Mouse (Mus musculus): ENCODE data around the gene Fbxw2. TPM values are rescaled to one million over a fixed set of nuclear protein-coding genes. Genes with fewer than 3 reads are reported as not detected.
A peak's percentile ranks its signal among the peaks of the same experiment; 100 is the strongest.

Gene Fbxw2
- polyA plus RNA-seq, 1 experiment from 2014 or later: 61.0 TPM

DNA sequence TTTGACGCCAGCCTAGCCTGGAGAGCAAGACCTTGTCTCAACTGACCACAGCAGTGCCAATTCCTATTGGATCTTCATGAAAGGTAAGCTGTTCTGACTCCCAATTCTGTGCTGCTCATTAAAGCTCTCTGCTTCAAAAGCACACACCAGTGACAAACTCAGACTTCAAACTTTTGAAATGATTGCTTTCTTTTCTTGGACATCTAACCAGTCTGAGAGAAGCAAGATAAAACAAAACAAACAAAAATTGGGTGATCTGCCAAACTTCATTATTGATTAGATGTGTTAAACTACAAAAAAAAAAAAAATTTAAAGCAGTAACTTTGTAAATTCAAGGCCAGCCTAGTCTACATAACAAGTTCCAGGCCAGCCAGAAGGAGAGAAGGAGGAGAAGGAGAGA lies 68.8 kb downstream of the Fbxw2 start:
- Histone ChIP-seq H3K9me3 (replicated peaks; ENCODE audit: low read length) (no peaks in the 10 kb centered on the region), H3K4me1 (replicated peaks; ENCODE audit: insufficient read depth, low read length) (no peaks in the 10 kb centered on the region), H3K27ac (no peak overlapping the region), H3K4me2 (ENCODE audit: low read length) (no peak overlapping the region), H3K9ac (ENCODE audit: low read depth, low read length) (no peak overlapping the region), H3K27me3 (ENCODE audit: insufficient read depth, low read length) (no peaks in the 10 kb centered on the region), H3K4me3 (replicated peaks; ENCODE audit: low read depth, low read length) (no peak overlapping the region), H3K36me3 (ENCODE audit: insufficient read depth, low read length) (no peaks in the 10 kb centered on the region)
- 76% methylated on average over 1 of the region's 1 CpGs for WGBS
- no peak for DNase-seq (ENCODE audit: low spot score)
- no peak for TF ChIP-seq CTCF (IDR thresholded peaks at IDR 0.05; ENCODE audit: low read depth)
- no peak for ATAC-seq (replicated peaks; ENCODE audit: low FRiP score, low read depth)

DNA sequence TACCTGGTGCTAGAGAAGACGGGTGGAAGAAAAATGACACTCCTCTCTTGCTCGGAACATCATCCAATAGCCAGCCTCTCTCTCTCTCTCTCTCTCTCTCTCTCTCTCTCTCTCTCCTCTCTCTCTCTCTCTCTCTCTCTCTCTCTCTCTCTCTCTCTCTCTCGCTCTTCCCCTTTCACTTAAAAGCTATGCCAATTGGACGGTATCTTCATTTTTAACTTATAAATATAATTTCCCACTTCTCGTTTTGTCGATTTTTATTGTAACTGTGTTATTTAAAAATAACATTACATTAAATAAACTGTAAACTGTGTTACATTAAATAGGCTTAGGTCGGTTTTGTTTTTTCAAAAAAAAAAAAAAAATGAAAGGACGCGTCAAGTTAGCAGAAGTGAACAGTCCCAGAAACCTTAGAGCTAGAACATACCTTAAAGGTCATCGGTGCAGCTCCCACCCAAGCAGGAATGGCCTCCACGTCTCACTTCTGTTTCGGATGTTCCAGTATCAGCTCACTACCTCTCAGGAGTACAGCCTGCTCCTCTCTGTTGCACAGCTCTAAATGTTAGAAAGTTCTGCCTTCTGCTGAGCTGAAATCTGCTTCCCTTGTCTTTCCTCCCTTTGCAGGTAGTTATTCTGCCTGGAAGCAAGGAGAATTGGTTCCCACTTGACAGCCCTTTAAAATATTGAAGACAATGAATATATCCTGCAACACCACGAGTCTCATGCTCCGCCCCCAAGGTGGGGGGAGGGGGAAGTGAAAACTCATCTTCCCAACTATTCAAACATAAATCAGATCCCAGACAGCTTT lies 71.4 kb downstream of the Fbxw2 start, which contains the start of gene Gapvd1:
Gene Gapvd1 (minus strand): TSS at position 682 of the 808 bp plus-strand sequence.
- ATAC-seq (replicated peaks; ENCODE audit: low FRiP score, low read depth): no peak
- peak within 1 kb of the TSS; percentile 80 for H3K4me2 ChIP-seq (ENCODE audit: low read length)

More for the DNA sequence above, 71.4 kb downstream of the Fbxw2 start, which contains the start of gene Gapvd1:
- H3K9me3 ChIP-seq (replicated peaks; ENCODE audit: low read length): no peaks in the 10 kb centered on the region
- no peaks in the 10 kb centered on the region for H3K27me3 ChIP-seq (ENCODE audit: insufficient read depth, low read length)
- peak within 1 kb of the TSS; percentile 94 for H3K9ac ChIP-seq (ENCODE audit: low read depth, low read length)
- H3K36me3 ChIP-seq (ENCODE audit: insufficient read depth, low read length): no peaks in the 10 kb centered on the region
- no peaks in the 10 kb centered on the region for H3K4me1 ChIP-seq (replicated peaks; ENCODE audit: insufficient read depth, low read length)
- 1% methylated on average over 13 of the region's 14 CpGs for WGBS
- peak within 1 kb of the TSS; percentile 97 for H3K4me3 ChIP-seq (replicated peaks; ENCODE audit: low read depth, low read length)
- TF ChIP-seq CTCF (IDR thresholded peaks at IDR 0.05; ENCODE audit: low read depth): no peak
- DNase-seq (ENCODE audit: low spot score): peak; percentile 19
- H3K27ac ChIP-seq: peak within 1 kb of the TSS; percentile 96

Other genes starting within 250 kb of the Fbxw2 start
- 56.6 and 58.7 TPM in 2 replicates for gene Gapvd1, start 71.1 kb downstream of the Fbxw2 start, polyA plus RNA-seq (2015; fragmentation: Nextera tagmentation; extraction: Ambion mirVana)
- 688 and 780 TPM in 2 replicates for gene Hspa5, start 54.3 kb downstream of the Fbxw2 start, polyA plus RNA-seq (2015; fragmentation: Nextera tagmentation; extraction: Ambion mirVana)
- 30.8 and 33.3 TPM in 2 replicates for gene Rabepk, start 26.4 kb downstream of the Fbxw2 start, polyA plus RNA-seq (2015; fragmentation: Nextera tagmentation; extraction: Ambion mirVana)
- not detected in 2 replicates for gene Gm34653, start 6.7 kb upstream of the Fbxw2 start, polyA plus RNA-seq (2015; fragmentation: Nextera tagmentation; extraction: Ambion mirVana)
- gene Cutal, start 48.1 kb upstream of the Fbxw2 start, polyA plus RNA-seq (2015; fragmentation: Nextera tagmentation; extraction: Ambion mirVana): 19.0 and 19.3 TPM in 2 replicates
- gene Psmd5, start 48.7 kb upstream of the Fbxw2 start, polyA plus RNA-seq (2015; fragmentation: Nextera tagmentation; extraction: Ambion mirVana): 92.0 and 104 TPM in 2 replicates
- gene Phf19, start 87.7 kb upstream of the Fbxw2 start, polyA plus RNA-seq (2015; fragmentation: Nextera tagmentation; extraction: Ambion mirVana): 6.8 and 8.7 TPM in 2 replicates
- gene Traf1, start 135.5 kb upstream of the Fbxw2 start, polyA plus RNA-seq (2015; fragmentation: Nextera tagmentation; extraction: Ambion mirVana): 18.6 and 20.6 TPM in 2 replicates
- 0.16 and 0.19 TPM in 2 replicates for gene Hc, start 235.1 kb upstream of the Fbxw2 start, polyA plus RNA-seq (2015; fragmentation: Nextera tagmentation; extraction: Ambion mirVana)